Mouse (Mus musculus): ENCODE results near the gene Slc4a8. TPM values are rescaled to one million over a fixed set of nuclear protein-coding genes. Genes with fewer than 3 reads are reported as not detected.
A peak's percentile ranks its signal among the peaks of the same experiment; 100 is the strongest.
"Not testable (repeated sequence)": the region's sequence is repeated elsewhere in the genome, so short reads cannot be mapped to it uniquely, and the experiment has no call there.

Gene Slc4a8
- polyA plus RNA-seq, 1 experiment, result 0.02 TPM

- Histone ChIP-seq H3K27me3 (replicated peaks) (peaks cover 87% of the 10 kb centered on the region), H3K9me3 (peaks cover 17% of the 10 kb centered on the region)
Observed at GRCm38 (mm10) chr15:100766826-100767225, 5.3 kb downstream of the Slc4a8 start.

DNA sequence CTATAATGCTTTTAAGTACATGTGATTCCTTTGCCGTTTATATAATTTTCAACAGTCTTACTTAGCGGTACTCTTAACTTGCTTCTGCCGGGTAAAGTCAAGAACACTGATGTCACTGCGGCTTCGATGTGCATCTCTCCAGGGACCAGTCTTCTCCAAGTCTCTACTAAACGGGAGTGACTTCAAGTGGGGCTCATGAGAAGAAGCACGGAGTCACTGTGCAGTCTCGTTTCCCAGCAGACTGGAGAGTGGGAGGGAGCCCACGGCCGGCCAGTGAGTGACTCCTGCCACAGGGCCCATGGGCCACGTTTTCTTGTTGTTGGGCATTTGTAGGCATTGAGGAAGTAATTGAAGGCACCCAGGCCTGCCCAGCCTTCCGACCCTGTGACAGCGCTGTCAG lies 6.3 kb downstream of the Slc4a8 start:
- Histone ChIP-seq H3K4me1 (peaks cover 3% of the 10 kb centered on the region; the same call in 1 of the 2 replicates), H3K4me3 (replicated peaks) (no peak overlapping the region), H3K36me3 (replicated peaks; ENCODE audit: low read length) (no peaks in the 10 kb centered on the region), H3K9me3 (peaks cover 17% of the 10 kb centered on the region), H3K27me3 (replicated peaks) (peaks cover 80% of the 10 kb centered on the region)
- TF ChIP-seq GATA1 (IDR thresholded peaks at IDR 0.05; ENCODE audit: borderline replicate concordance, low read length), result no peak
- TF ChIP-seq FLI1 (IDR thresholded peaks at IDR 0.05; ENCODE audit: low read length), result no peak

More at GRCm38 (mm10) chr15:100766826-100767225, 5.3 kb downstream of the Slc4a8 start:
- H3K36me3 ChIP-seq (replicated peaks; ENCODE audit: low read length), result no peaks in the 10 kb centered on the region
- no peak overlapping the region for H3K4me3 ChIP-seq (replicated peaks)
- peaks cover 12% of the 10 kb centered on the region for H3K4me1 ChIP-seq
- TF ChIP-seq FLI1 (IDR thresholded peaks at IDR 0.05; ENCODE audit: low read length), result no peak
- TF ChIP-seq GATA1 (IDR thresholded peaks at IDR 0.05; ENCODE audit: borderline replicate concordance, low read length), result no peak

GRCm38 (mm10) chr15:100769023-100769422 lies 7.5 kb downstream of the Slc4a8 start:
- Histone ChIP-seq H3K9me3 (peaks cover 20% of the 10 kb centered on the region), H3K27me3 (replicated peaks) (peaks cover 71% of the 10 kb centered on the region)
- not testable (repeated sequence) for H3K36me3 ChIP-seq (replicated peaks; ENCODE audit: low read length); H3K4me3 ChIP-seq (replicated peaks); H3K4me1 ChIP-seq

DNA sequence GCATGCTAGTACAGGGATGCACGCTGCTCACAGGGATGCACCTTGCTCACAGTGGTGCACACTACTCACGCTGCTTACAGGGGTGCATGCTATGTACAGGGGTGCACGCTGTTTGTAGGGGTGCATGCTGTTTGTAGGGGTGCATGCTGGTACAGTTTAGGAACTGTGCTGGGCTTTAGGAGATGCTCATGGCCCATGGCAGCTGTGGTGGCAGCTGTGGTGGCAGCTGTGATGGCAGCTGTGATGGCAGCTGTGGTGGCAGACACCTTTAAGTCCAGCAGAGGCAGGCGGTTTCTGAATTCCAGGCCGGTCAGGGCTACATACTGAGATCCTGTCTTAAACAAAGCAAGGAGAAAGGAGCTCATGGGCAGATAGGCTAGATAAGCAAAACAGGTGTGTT lies 8.8 kb downstream of the Slc4a8 start:
- no peaks in the 10 kb centered on the region for H3K36me3 ChIP-seq (replicated peaks; ENCODE audit: low read length)
- peaks cover 3% of the 10 kb centered on the region; the same call in 1 of the 2 replicates for H3K4me1 ChIP-seq
- H3K4me3 ChIP-seq (replicated peaks), result peak overlapping the region; percentile 81
- peaks cover 20% of the 10 kb centered on the region for H3K9me3 ChIP-seq
- TF ChIP-seq GATA1 (IDR thresholded peaks at IDR 0.05; ENCODE audit: borderline replicate concordance, low read length), result no peak; the same call in 2 of the 3 replicates
- no peak for TF ChIP-seq FLI1 (IDR thresholded peaks at IDR 0.05; ENCODE audit: low read length)
- H3K27me3 ChIP-seq (replicated peaks), result peaks cover 68% of the 10 kb centered on the region

DNA sequence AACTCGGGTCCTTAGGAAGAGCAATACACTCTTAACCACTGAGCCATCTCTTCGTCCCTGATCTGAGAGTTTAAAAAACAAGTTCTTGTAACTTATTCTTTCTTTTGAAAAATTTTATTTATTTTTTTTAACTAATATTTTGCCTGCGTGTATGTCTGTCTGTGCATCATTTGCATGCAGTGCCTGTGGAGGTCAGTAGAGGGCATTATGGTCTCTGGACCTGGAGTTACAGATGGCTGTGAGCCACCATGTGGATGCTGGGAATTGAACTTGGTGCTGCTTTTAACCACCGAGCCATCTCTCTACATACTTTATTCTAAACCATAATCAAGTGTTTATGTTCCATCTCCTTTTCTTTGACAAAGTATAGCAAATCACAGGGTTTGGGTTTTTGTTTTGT lies 11.1 kb downstream of the Slc4a8 start:
- H3K36me3 ChIP-seq (replicated peaks; ENCODE audit: low read length), result no peaks in the 10 kb centered on the region
- H3K4me1 ChIP-seq, result peaks cover 3% of the 10 kb centered on the region; the same call in 1 of the 2 replicates
- H3K4me3 ChIP-seq (replicated peaks), result no peak overlapping the region
- peaks cover 20% of the 10 kb centered on the region for H3K9me3 ChIP-seq
- no peak for TF ChIP-seq FLI1 (IDR thresholded peaks at IDR 0.05; ENCODE audit: low read length)
- no peak for TF ChIP-seq GATA1 (IDR thresholded peaks at IDR 0.05; ENCODE audit: borderline replicate concordance, low read length)
- H3K27me3 ChIP-seq (replicated peaks), result peaks cover 70% of the 10 kb centered on the region

DNA sequence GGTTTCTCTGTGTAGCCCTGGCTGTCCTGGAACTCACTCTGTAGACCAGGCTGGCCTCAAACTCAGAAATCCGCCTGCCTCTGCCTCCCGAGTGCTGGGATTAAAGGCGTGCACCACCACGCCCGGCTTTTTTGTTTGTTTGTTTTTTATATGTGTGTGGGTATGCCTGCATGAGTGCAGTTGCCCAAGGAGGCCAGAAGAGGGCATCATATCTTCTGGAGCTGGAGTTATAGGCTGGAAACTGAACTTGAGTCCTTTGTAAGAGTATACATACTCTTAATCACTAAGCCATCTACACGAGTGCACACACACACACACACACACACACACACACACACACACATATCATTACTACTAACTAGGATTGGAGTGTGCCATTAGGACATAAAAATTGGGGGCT lies 12.3 kb downstream of the Slc4a8 start:
- H3K27me3 ChIP-seq (replicated peaks), result peaks cover 73% of the 10 kb centered on the region
- H3K4me1 ChIP-seq; H3K4me3 ChIP-seq (replicated peaks); H3K36me3 ChIP-seq (replicated peaks; ENCODE audit: low read length): not testable (repeated sequence)
- H3K9me3 ChIP-seq, result peaks cover 20% of the 10 kb centered on the region

GRCm38 (mm10) chr15:100775189-100776166 lies 13.9 kb downstream of the Slc4a8 start:
- H3K4me1 ChIP-seq, result no peaks in the 10 kb centered on the region
- no peaks in the 10 kb centered on the region for H3K36me3 ChIP-seq (replicated peaks; ENCODE audit: low read length)
- H3K9me3 ChIP-seq, result peaks cover 9% of the 10 kb centered on the region
- peaks cover 74% of the 10 kb centered on the region for H3K27me3 ChIP-seq (replicated peaks)
- no peak overlapping the region for H3K4me3 ChIP-seq (replicated peaks)
- TF ChIP-seq FLI1 (IDR thresholded peaks at IDR 0.05; ENCODE audit: low read length), result no peak
- no peak for TF ChIP-seq GATA1 (IDR thresholded peaks at IDR 0.05; ENCODE audit: borderline replicate concordance, low read length)

GRCm38 (mm10) chr15:100776424-100776823 lies 14.9 kb downstream of the Slc4a8 start:
- Histone ChIP-seq H3K4me1 (no peaks in the 10 kb centered on the region), H3K4me3 (replicated peaks) (no peak overlapping the region), H3K9me3 (0 out of 2 replicates have a peak, but pooled peaks cover 3% of the 10 kb centered on the region), H3K36me3 (replicated peaks; ENCODE audit: low read length) (no peaks in the 10 kb centered on the region), H3K27me3 (replicated peaks) (peaks cover 74% of the 10 kb centered on the region)
- TF ChIP-seq GATA1 (IDR thresholded peaks at IDR 0.05; ENCODE audit: borderline replicate concordance, low read length) (no peak), FLI1 (IDR thresholded peaks at IDR 0.05; ENCODE audit: low read length) (no peak)

DNA sequence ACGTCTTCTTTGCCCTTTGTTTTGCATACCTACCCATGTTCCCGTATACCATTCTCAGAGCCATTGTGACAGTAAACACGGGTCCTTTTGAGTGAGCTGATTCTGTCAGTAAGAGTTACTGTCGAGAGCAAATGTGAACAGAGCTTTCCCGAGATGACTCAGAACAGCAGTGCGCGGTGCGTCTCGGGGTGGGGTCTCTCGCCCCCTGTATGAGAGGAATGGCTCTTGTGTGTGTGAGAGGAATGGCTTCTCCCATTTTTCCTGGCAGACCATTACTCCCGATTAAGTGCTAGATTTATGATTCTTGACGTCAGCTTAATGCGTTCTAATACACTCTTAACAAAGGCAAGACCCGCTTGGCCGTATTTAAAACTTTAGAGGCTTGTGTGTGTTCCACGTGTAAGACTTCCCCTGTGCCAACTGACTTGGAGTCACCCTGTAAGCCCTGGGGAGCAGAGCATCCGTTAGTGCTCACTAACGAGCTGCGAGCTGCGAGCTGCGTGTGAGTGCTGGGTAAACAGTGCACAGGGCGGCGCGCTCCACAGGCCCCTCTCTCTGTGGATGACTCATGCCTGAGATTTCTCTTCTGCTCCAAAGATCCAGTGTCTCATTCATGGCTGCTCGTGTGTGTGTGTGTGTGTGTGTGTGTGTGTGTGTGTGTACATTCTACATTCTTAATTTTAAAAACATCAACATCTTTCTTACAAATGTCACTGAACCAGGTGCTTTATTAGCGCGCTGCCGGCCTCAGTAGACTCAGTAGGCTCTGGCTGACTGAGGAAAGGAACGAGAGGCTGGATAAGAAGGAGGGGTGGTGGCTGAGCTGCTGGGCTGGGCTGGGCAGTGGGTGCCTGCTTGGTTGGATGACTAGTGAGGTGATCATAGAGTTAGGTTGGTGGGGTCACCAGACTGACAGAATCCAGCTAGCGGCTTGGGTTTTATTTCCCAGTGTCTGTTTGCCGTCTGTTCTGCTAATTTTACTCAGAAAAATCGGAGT lies 15.8 kb downstream of the Slc4a8 start:
- Histone ChIP-seq H3K4me1 (no peaks in the 10 kb centered on the region), H3K9me3 (peaks cover 3% of the 10 kb centered on the region; the same call in 1 of the 2 replicates), H3K36me3 (replicated peaks; ENCODE audit: low read length) (no peaks in the 10 kb centered on the region), H3K4me3 (replicated peaks) (no peak overlapping the region), H3K27me3 (replicated peaks) (peaks cover 77% of the 10 kb centered on the region)
- TF ChIP-seq GATA1 (IDR thresholded peaks at IDR 0.05; ENCODE audit: borderline replicate concordance, low read length) (no peak), FLI1 (IDR thresholded peaks at IDR 0.05; ENCODE audit: low read length) (no peak)

Data from megakaryocyte, embryonic 14.5 days (primary cell).